Mouse (Mus musculus) embryonic facial prominence, embryonic 14.5 days (tissue): ENCODE measurements around the gene Hoxa4. TPM values are rescaled to one million over a fixed set of nuclear protein-coding genes. Genes with fewer than 3 reads are reported as not detected.

Experiments
- ATAC-seq: fragments of 200-750 bp; cut with Nextera tagmentation; 2 replicates; pipeline ENCODE4 v1.8.0; 2017; ENCODE audit warnings: low read depth, moderate number of reproducible peaks, moderate TSS enrichment
- DNase-seq: peaks from one replicate; pipeline ENCODE4 v3.0.0-alpha.2; 2015; ENCODE audit warnings: low spot score
- H3K27ac ChIP-seq: fragments of 300-500 bp; sonication (generic); replicated peaks from 2 replicates; pipeline ENCODE4 v1.5.1; 2014; ENCODE audit warnings: low read depth, mild to moderate bottlenecking, low read length, moderate library complexity
- H3K27me3 ChIP-seq: fragments of 300-500 bp; sonication (generic); replicated peaks from 2 replicates; pipeline ENCODE4 v1.6.1; 2014; ENCODE audit warnings: low read length; ENCODE audit not compliant: control insufficient read depth, insufficient read depth
- H3K36me3 ChIP-seq: fragments of 300-500 bp; sonication (generic); 2 replicates; pipeline ENCODE4 v1.6.1; 2014; ENCODE audit warnings: low read length, mixed read lengths; ENCODE audit not compliant: control insufficient read depth, insufficient read depth
- H3K4me1 ChIP-seq: fragments of 300-500 bp; sonication (generic); 2 replicates; pipeline ENCODE4 v1.6.1; 2014; ENCODE audit warnings: antibody characterized with exemption, low read length; ENCODE audit not compliant: control insufficient read depth, insufficient read depth
- H3K4me2 ChIP-seq: fragments of 300-500 bp; sonication (generic); 2 replicates; pipeline ENCODE4 v1.6.1; 2014; ENCODE audit warnings: low read depth, mild to moderate bottlenecking, low read length, moderate library complexity, mixed read lengths
- H3K4me3 ChIP-seq: fragments of 300-500 bp; sonication (generic); 2 replicates; pipeline ENCODE4 v1.5.1; 2014; ENCODE audit warnings: low read depth, mild to moderate bottlenecking, low read length
- H3K9ac ChIP-seq: fragments of 300-500 bp; sonication (generic); 2 replicates; pipeline ENCODE4 v1.6.1; 2014; ENCODE audit warnings: low read depth, mild to moderate bottlenecking, low read length, moderate library complexity, mixed read lengths
- H3K9me3 ChIP-seq: fragments of 300-500 bp; sonication (generic); 2 replicates; pipeline ENCODE4 v1.6.1; 2016; ENCODE audit warnings: low read length; ENCODE audit not compliant: control insufficient read depth
- WGBS: fragments of 180-500 bp; shearing (Covaris S2); extraction: QIAGEN DNeasy Blood & Tissue Kit; methylation state at CpG from one replicate; pipeline ENCODE4 v1.1.7; 2014; 5-methylcytosine and 5-hydroxymethylcytosine counted together
- polyA plus RNA-seq: library from polyadenylated mRNA; unstranded; fragments of >200 nt; fragmentation: Nextera tagmentation; extraction: Ambion mirVana; gene quantifications from 2 replicates; pipeline ENCODE4 v1.2.1, GENCODE M21; 2014

Hoxa4 gene
- polyA plus RNA-seq, 1 experiment from 2014 or later = 1.1 TPM

GRCm38 (mm10) chr6:52230516-52231165, 39.1 kb upstream of the Hoxa4 start, which contains the start of gene Hoxa9:
Gene Hoxa9 (minus strand): TSS chr6:52231089.
- no peaks in the 10 kb centered on the region for H3K36me3 ChIP-seq
- ATAC-seq = no peak
- peaks cover 98% of the 10 kb centered on the region for H3K27me3 ChIP-seq
- 1% methylated on average over 22 of the region's 36 CpGs for WGBS
- no peak for DNase-seq
- no peaks in the 10 kb centered on the region for H3K4me1 ChIP-seq
- no peak within 1 kb of the TSS for H3K4me2 ChIP-seq
- no peaks in the 10 kb centered on the region for H3K9me3 ChIP-seq
- no peak within 1 kb of the TSS for H3K9ac ChIP-seq
- no peak within 1 kb of the TSS for H3K4me3 ChIP-seq
- H3K27ac ChIP-seq = no peak within 1 kb of the TSS

GRCm38 (mm10) chr6:52229558-52230416, 38.2 kb upstream of the Hoxa4 start:
- under 1% methylated on average over 42 of the region's 44 CpGs for WGBS
- DNase-seq (no peak), ATAC-seq (no peak)
- Histone ChIP-seq H3K4me1 (no peaks in the 10 kb centered on the region), H3K4me2 (no peak overlapping the region), H3K4me3 (no peak overlapping the region), H3K9me3 (no peaks in the 10 kb centered on the region), H3K27ac (no peak overlapping the region), H3K27me3 (peaks cover 98% of the 10 kb centered on the region), H3K9ac (no peak overlapping the region), H3K36me3 (no peaks in the 10 kb centered on the region)

GRCm38 (mm10) chr6:52228475-52229465, 37.2 kb upstream of the Hoxa4 start:
- Histone ChIP-seq H3K4me2 (no peak overlapping the region), H3K36me3 (no peaks in the 10 kb centered on the region), H3K27me3 (peaks cover 98% of the 10 kb centered on the region), H3K27ac (no peak overlapping the region), H3K9ac (no peak overlapping the region), H3K4me1 (no peaks in the 10 kb centered on the region), H3K4me3 (no peak overlapping the region), H3K9me3 (no peaks in the 10 kb centered on the region)
- ATAC-seq (no peak), DNase-seq (no peak)
- 2% methylated on average over 38 of the region's 38 CpGs for WGBS

GRCm38 (mm10) chr6:52227470-52228222, 36.1 kb upstream of the Hoxa4 start:
- Histone ChIP-seq H3K4me3 (no peak overlapping the region), H3K4me1 (no peaks in the 10 kb centered on the region), H3K4me2 (no peak overlapping the region), H3K9me3 (no peaks in the 10 kb centered on the region), H3K27me3 (peaks cover 98% of the 10 kb centered on the region), H3K9ac (no peak overlapping the region), H3K27ac (no peak overlapping the region), H3K36me3 (no peaks in the 10 kb centered on the region)
- ATAC-seq = no peak
- WGBS = 1% methylated on average over 11 of the region's 11 CpGs
- DNase-seq = no peak

- WGBS = 4% methylated on average over 25 of the region's 26 CpGs
- Histone ChIP-seq H3K4me2 (no peak overlapping the region), H3K27me3 (peaks cover 98% of the 10 kb centered on the region), H3K9ac (no peak overlapping the region), H3K36me3 (no peaks in the 10 kb centered on the region), H3K9me3 (no peaks in the 10 kb centered on the region), H3K4me1 (peaks cover 2% of the 10 kb centered on the region; the same call in 1 of the 2 replicates), H3K4me3 (no peak overlapping the region), H3K27ac (no peak overlapping the region)
- DNase-seq (no peak), ATAC-seq (no peak)
Observed at GRCm38 (mm10) chr6:52226569-52227257, 35.2 kb upstream of the Hoxa4 start.

- H3K4me2 ChIP-seq = no peak overlapping the region
Observed at GRCm38 (mm10) chr6:52225612-52226568, 34.3 kb upstream of the Hoxa4 start.

More at GRCm38 (mm10) chr6:52225612-52226568, 34.3 kb upstream of the Hoxa4 start:
- H3K9ac ChIP-seq = no peak overlapping the region
- 3% methylated on average over 58 of the region's 69 CpGs for WGBS
- no peak overlapping the region for H3K27ac ChIP-seq
- peaks cover 3% of the 10 kb centered on the region; the same call in 1 of the 2 replicates for H3K4me1 ChIP-seq
- no peak for DNase-seq
- peak overlapping the region; percentile 7; the same call in 1 of the 2 replicates for H3K4me3 ChIP-seq
- no peaks in the 10 kb centered on the region for H3K36me3 ChIP-seq
- ATAC-seq = no peak
- peaks cover 99% of the 10 kb centered on the region for H3K27me3 ChIP-seq
- no peaks in the 10 kb centered on the region for H3K9me3 ChIP-seq
